Mouse (Mus musculus): ENCODE results near the gene Rassf10.

DNA sequence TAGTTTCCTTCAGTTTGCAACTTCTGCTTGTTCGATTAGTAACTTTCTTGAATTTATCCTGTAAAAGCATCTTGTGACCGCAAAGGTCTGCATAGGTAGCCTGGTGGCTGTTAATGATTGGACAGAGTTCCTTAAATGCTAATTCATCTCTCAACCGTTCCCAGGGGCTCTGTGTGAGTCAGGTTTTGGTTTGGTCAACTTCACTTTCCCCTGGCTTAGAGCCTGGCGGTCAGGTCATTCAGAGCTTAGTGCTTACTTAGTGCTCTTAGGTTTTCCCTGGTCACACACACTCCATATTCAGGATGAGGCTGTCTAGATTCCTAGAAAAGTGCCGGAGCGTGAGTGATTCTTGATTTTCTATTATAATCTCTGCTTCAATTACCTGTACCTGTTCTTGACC lies 12.6 kb downstream of the Rassf10 start:
- TF ChIP-seq CTCF (IDR thresholded peaks at IDR 0.05; ENCODE audit: low read depth): no peak
- no peak for TF ChIP-seq EP300 (IDR thresholded peaks at IDR 0.05; ENCODE audit: low read depth)
